Mouse (Mus musculus): Measurements from ENCODE around the gene Cldn4. TPM values are rescaled to one million over a fixed set of nuclear protein-coding genes. Genes with fewer than 3 reads are reported as not detected.

Cldn4 gene
- total and polyA plus RNA-seq, 3 experiments, result 0.17 to 0.51 TPM; not detected in 1

GRCm38 (mm10) chr5:134965852-134966821 is 19.4 kb upstream of the Cldn4 start:
- in situ Hi-C loops (cut with MboI; ENCODE audit: low pct_ligation_motif_present, low pct_unique_long_range_greater_than_20kb, low sequenced_read_pairs), result no loop called here
- Histone ChIP-seq H3K27ac (ENCODE audit: insufficient read depth, low read depth) (no peak overlapping the region), H3K27me3 (replicated peaks) (peaks cover 34% of the 10 kb centered on the region), H3K36me3 (replicated peaks in 1 of 2; ENCODE audit: control insufficient read depth in 1 of 2, insufficient read depth in 1 of 2, low read length in 1 of 2) (no peaks in the 10 kb centered on the region), H3K9ac (ENCODE audit: insufficient read depth, low read depth) (peak overlapping the region; percentile 15; the same call in 1 of the 2 replicates), H3K79me2 (replicated peaks; ENCODE audit: control insufficient read depth, extremely low read depth, insufficient read depth, poor library complexity, severe bottlenecking) (no peaks in the 10 kb centered on the region), H3K4me2 (ENCODE audit: insufficient read depth, low read depth, poor library complexity, severe bottlenecking) (peak overlapping the region; percentile 91), H3K4me3 (replicated peaks in 1 of 3; ENCODE audit: low read depth in 2 of 3, low read length in 2 of 3, poor library complexity in 1 of 3) (peak overlapping the region in 1 of 3 experiments; percentile 0), H3K9me3 (replicated peaks; ENCODE audit: low read length) (no peaks in the 10 kb centered on the region), H3K4me1 (ENCODE audit: control insufficient read depth in 1 of 2, insufficient read depth in 2 of 2) (peaks cover 0 to 26% of the 10 kb centered on the region in 2 experiments; a peak in 2 of 4 replicates)
- TF ChIP-seq MAX (IDR thresholded peaks at IDR 0.05; ENCODE audit: low read length) (0 out of 2 replicates have a peak, but pooled peaks have one; percentile 13), ZMIZ1 (IDR thresholded peaks at IDR 0.05; ENCODE audit: low read depth, low read length) (no peak), NELFE (IDR thresholded peaks at IDR 0.05; ENCODE audit: low read depth, low read length) (no peak), ZKSCAN1 (IDR thresholded peaks at IDR 0.05; ENCODE audit: borderline replicate concordance, low read depth, low read length) (no peak), KAT2A (IDR thresholded peaks at IDR 0.05; ENCODE audit: insufficient replicate concordance, low read length) (no peak), TCF12 (IDR thresholded peaks at IDR 0.05; ENCODE audit: low read depth, low read length) (no peak), USF2 (conservative IDR thresholded peaks at IDR 0.05; ENCODE audit: low read depth, low read length) (no peak), POLR2AphosphoS2 (IDR thresholded peaks at IDR 0.05; ENCODE audit: low read depth, low read length) (no peak), PAX5 (IDR thresholded peaks at IDR 0.05; ENCODE audit: low read length) (no peak), CHD2 (IDR thresholded peaks at IDR 0.05; ENCODE audit: low read length) (no peak), ELF1 (IDR thresholded peaks at IDR 0.05; ENCODE audit: low read depth, low read length) (no peak), ZNF384 (IDR thresholded peaks at IDR 0.05; ENCODE audit: low read depth, low read length) (no peak), USF1 (IDR thresholded peaks at IDR 0.05; ENCODE audit: low read depth, low read length) (no peak), RCOR1 (conservative IDR thresholded peaks at IDR 0.05; ENCODE audit: low read depth, low read length) (0 out of 2 replicates have a peak, but pooled peaks have one; percentile 55), NRF1 (IDR thresholded peaks at IDR 0.05; ENCODE audit: low read depth, low read length) (peak; percentile 68), CTCF (conservative IDR thresholded peaks at IDR 0.05 in 1 of 2, IDR thresholded peaks at IDR 0.05 in 1 of 2; ENCODE audit: low read depth in 2 of 2, low read length in 2 of 2) (peak in 1 of 2 experiments; percentile 64; a peak in 2 of 4 replicates), ZC3H11A (IDR thresholded peaks at IDR 0.05; ENCODE audit: low read depth, low read length) (no peak; the same call in 1 of the 2 replicates), MYC (IDR thresholded peaks at IDR 0.05; ENCODE audit: low read depth, low read length) (no peak), EP300 (IDR thresholded peaks at IDR 0.05; ENCODE audit: low read length) (no peak), JUN (IDR thresholded peaks at IDR 0.05; ENCODE audit: insufficient read depth, low read depth, low read length) (no peak), E2F4 (IDR thresholded peaks at IDR 0.05; ENCODE audit: insufficient replicate concordance, low read depth, low read length) (no peak), JUND (conservative IDR thresholded peaks at IDR 0.05; ENCODE audit: low read depth, low read length) (no peak), SMC3 (IDR thresholded peaks at IDR 0.05; ENCODE audit: low read depth, low read length) (peak; percentile 41; the same call in 1 of the 2 replicates), MEF2A (IDR thresholded peaks at IDR 0.05; ENCODE audit: borderline replicate concordance, low read depth, low read length) (no peak), TBP (conservative IDR thresholded peaks at IDR 0.05; ENCODE audit: low read depth, low read length) (no peak), RAD21 (IDR thresholded peaks at IDR 0.05; ENCODE audit: low read depth, low read length) (peak; percentile 54), HCFC1 (IDR thresholded peaks at IDR 0.05; ENCODE audit: low read depth, low read length) (no peak), SIN3A (IDR thresholded peaks at IDR 0.05; ENCODE audit: low read length) (0 out of 2 replicates have a peak, but pooled peaks have one; percentile 51), MAZ (IDR thresholded peaks at IDR 0.05; ENCODE audit: low read depth, low read length) (no peak), POLR2A (IDR thresholded peaks at IDR 0.05; ENCODE audit: low read depth, low read length) (0 out of 2 replicates have a peak, but pooled peaks have one; percentile 33), GABPA (IDR thresholded peaks at IDR 0.05; ENCODE audit: insufficient replicate concordance, low read depth, low read length) (no peak), ETS1 (conservative IDR thresholded peaks at IDR 0.05; ENCODE audit: low read depth, low read length) (no peak), BHLHE40 (IDR thresholded peaks at IDR 0.05; ENCODE audit: low read depth, low read length) (peak; percentile 88), UBTF (IDR thresholded peaks at IDR 0.05; ENCODE audit: low read depth, low read length) (no peak), MAFK (IDR thresholded peaks at IDR 0.05; ENCODE audit: insufficient replicate concordance, low read length) (no peak), CHD1 (IDR thresholded peaks at IDR 0.05; ENCODE audit: low read depth, low read length) (no peak), IRF4 (IDR thresholded peaks at IDR 0.05; ENCODE audit: low read depth, low read length) (no peak), MXI1 (IDR thresholded peaks at IDR 0.05; ENCODE audit: low read depth, low read length) (peak; percentile 18; the same call in 1 of the 2 replicates)
- dilution Hi-C loops (cut with MboI; ENCODE audit: extremely low pct_ligation_motif_present, extremely low pct_unique_long_range_greater_than_20kb, low sequenced_read_pairs), result no loop called here
- DNase-seq (ENCODE audit: extremely low read depth), result peak; percentile 89
